Mouse (Mus musculus) left cerebral cortex, postnatal 36 days (tissue): ENCODE results near the gene Ptpru. TPM values are rescaled to one million over a fixed set of nuclear protein-coding genes. Genes with fewer than 3 reads are reported as not detected.
"Not testable (repeated sequence)": the region's sequence is repeated elsewhere in the genome, so short reads cannot be mapped to it uniquely, and the experiment has no call there.

Experiments used
- DNase-seq, 2 experiments: peaks; one replicate each; pipeline ENCODE4 v3.0.0; 2021 to 2022; ENCODE audit warnings: low spot score in 2 of 2, mixed read lengths in 1 of 2
- intact Hi-C: fragments of 180-260 bp; cut with DNase I; formaldehyde crosslinking; loops from one replicate; pipeline ENCODE4 v1.15.1; 2025
- total RNA-seq, 2 experiments: library from RNA; stranded (reverse); gene quantifications; 2 replicates each; pipeline ENCODE4 v1.2.3; 2021

Gene Ptpru
- total RNA-seq, 2 experiments from 2014 or later = 44.6 to 57.4 TPM

DNA sequence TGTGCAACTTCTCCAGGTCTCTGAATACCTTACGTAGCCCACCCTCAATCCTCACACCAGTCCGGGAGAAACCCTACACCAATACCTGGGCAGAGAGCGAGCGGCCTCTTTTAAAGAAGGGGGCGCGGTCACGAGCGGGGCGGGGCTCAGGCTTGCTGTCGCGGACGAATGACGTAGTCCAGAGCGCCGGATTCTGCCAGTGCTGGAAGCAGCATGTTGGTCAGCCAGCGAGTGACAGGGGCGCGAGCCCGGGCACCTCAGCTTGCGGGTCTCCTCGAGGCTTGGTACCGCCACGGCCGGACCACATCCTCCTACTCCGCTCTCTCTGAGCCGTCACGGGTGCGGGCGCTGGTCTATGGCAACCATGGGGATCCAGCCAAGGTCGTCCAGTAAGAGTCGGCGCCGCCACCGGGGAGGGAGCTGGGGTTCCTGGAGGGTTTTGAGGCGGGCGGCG lies 5.2 kb upstream of the Ptpru start, which contains the start of gene Mecr:
TSS of gene Mecr (plus strand) at position 181 of the 454 bp plus-strand sequence.
- intact Hi-C loops = loop anchor here (10.0 kb wide), 1 partner anchor 949 kb away; no protein-coding TSS in a partner anchor
- peak; percentile 92 to 94 for DNase-seq

DNA sequence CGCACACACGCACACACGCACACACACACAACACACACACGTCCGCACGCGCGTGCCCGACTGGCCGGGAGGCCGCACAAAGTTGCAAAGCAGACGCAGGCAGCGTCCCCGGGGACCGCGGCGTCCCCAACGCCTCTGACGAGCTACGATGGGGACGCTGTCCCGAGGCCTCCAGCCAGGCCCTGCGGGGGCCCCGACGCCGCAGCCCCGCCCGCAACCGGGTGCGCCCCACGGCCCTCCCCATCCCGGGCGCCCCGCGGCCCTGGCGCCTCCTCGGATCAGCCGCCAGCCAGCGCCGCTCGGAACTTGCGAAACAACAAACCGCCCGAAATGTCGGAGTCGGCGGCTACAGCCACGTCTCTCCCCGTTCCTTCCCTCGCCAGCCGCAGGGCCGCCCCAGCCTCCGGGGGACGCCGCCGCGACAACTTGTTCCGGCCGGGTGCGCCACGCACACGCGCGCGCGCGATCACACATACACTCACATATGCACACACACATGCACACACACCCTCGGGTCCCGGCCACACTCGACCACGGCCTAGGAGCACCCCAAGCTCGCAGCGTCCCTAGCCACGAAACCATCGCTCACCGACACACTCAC lies 1.1 kb downstream of the Ptpru start:
- DNase-seq = peak; percentile 25 to 47
- intact Hi-C loops = loop anchor here (5.0 to 10.0 kb wide), 5 partner anchors 55 to 585 kb away; no protein-coding TSS in a partner anchor

DNA sequence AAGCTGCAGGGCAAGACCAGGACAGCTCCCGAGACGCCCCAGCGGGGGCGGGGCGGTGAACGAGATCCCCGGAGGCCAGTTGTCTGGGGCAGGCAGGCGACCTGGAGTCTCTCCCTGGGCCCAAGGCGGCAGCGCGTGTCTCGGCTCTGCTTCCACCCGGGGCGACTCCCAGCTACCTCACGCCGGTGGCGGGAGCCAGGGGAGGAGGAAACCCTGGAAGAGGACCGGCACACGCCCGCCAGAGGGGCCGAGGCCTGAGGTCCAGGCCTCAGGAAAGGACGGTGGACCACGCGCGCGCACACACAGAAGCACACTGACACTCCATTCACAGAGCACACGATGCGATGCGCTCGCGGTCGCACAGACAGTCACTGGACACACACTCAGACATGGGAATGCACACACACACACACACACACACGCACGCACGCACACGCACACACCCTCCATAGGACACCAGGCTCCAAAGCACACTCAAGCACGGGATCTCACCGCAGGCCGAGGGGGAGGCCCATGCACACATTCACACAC lies 1.7 kb downstream of the Ptpru start:
- DNase-seq = peak in 1 of 2 experiments; percentile 25
- intact Hi-C loops = loop anchor here (5.0 to 10.0 kb wide), 5 partner anchors 54 to 584 kb away; no protein-coding TSS in a partner anchor

DNA sequence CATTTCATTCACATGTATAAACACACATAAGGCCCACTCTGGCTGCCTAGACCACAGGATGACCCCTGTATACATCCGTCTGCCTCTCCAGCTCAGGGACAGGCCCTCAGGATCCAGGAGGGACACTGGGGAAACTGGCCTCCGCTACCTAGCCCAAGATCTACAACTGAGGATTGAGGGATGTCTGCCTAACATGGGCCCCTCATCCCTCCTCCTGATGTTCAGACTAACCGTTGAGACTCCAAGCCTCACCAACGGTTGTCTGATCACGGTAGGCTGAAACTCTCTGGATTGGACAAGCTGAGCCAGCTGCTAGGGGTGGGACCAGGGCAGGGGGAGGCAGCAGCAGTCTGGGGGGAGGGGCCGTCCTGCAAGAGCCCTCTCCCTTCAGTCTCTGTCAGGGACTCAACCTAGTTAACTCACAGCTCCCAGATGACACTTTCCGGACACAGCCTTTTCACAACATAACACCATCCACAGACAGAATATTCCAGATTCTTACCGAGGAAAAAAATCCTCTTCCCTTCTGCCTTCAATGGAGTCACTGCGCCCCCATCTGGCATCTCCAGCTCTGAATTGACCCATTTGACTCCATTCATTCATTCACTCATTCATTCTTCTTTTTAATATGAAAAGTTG lies 4.0 kb downstream of the Ptpru start:
- intact Hi-C loops = loop anchor here (10.0 kb wide), 1 partner anchor 349 kb away; no protein-coding TSS in a partner anchor
- no peak for DNase-seq

GRCm38 (mm10) chr4:131832759-131833407 lies 5.2 kb downstream of the Ptpru start:
- intact Hi-C loops = loop anchor here (10.0 kb wide), 1 partner anchor 348 kb away; no protein-coding TSS in a partner anchor
- no peak for DNase-seq

DNA sequence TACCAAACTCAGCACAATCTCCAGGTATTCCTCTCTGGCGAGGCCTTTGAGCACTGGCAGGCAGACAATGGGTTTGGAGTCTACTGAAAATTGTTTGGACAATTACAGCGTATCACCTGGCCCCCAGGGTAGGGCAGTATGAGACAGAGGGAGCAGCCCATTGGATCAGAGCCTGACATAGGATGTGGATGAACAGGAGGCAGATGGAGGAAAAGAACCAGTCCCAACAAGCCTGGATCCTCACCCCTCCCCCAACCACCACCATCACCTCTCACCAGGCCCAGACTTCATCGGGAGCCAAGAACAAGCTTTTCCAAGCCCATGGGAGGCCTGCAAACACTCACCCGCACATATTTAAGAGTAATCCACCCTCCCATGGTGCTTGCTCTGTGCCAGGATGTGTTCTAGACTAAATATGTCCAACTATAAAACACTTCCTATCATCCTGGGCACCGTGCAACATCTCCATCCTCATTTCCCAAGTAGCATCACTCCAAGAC lies 6.5 kb downstream of the Ptpru start:
- intact Hi-C loops = loop anchor here (10.0 kb wide), 1 partner anchor 347 kb away; no protein-coding TSS in a partner anchor
- no peak for DNase-seq

GRCm38 (mm10) chr4:131829123-131829522 lies 9.0 kb downstream of the Ptpru start:
- intact Hi-C loops = loop anchor here (10.0 kb wide), 1 partner anchor 314 kb away; no protein-coding TSS in a partner anchor
- no peak for DNase-seq

DNA sequence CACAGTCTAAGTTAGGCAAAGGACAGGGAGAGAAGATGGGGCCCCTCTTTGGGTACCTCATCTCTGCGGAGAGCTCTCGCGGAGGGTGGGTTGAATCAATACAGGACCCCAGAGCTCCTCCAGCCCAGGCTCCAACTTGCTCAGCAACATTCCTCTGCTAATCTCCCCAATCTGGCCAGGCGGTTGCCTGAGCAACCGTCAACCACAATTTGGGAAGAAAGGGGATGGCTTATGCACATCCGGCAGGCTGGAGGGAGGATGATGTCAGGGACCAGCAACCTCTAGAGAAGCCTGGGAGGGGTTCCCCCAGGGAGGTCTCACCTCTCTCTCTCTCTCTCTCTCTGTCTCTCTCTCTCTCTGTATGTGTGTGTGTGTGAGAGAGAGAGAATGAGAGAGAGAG lies 11.2 kb downstream of the Ptpru start:
- no peak for DNase-seq
- intact Hi-C loops = loop anchor here (10.0 kb wide), 1 partner anchor 312 kb away; no protein-coding TSS in a partner anchor

- DNase-seq = no peak
- intact Hi-C loops = loop anchor here (10.0 kb wide), 1 partner anchor 311 kb away; no protein-coding TSS in a partner anchor
These were observed 12.3 kb downstream of the Ptpru start for GRCm38 (mm10) chr4:131825830-131826229.

- intact Hi-C loops = loop anchor here (10.0 kb wide), 1 partner anchor 310 kb away; no protein-coding TSS in a partner anchor
- DNase-seq = no peak
These were observed 13.1 kb downstream of the Ptpru start for GRCm38 (mm10) chr4:131824939-131825338.

DNA sequence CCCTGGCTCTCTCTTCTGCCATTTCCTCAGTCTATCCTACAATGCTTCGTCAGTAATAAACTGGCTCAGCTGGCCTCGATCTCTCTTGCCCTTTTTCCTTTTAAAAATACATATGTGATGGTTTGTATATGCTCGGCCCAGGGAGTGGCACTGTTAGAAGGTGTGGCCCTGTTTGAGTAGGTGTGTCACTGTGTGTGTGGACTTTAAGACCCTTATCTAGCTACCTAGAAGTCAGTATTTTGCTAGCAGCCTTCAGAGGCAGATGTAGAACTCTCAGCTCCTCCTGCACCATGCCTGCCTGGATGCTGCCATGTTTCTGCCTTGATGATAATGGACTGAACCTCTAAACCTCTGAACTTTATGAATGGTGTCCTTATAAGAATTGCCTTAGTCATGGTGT lies 15.5 kb downstream of the Ptpru start:
- no peak for DNase-seq
- intact Hi-C loops = loop anchor here (10.0 kb wide), 1 partner anchor 308 kb away; no protein-coding TSS in a partner anchor

GRCm38 (mm10) chr4:131821161-131821731 lies 16.8 kb downstream of the Ptpru start:
- DNase-seq = peak; percentile 46 to 73
- intact Hi-C loops = loop anchor here (10.0 kb wide), 1 partner anchor 306 kb away; no protein-coding TSS in a partner anchor

GRCm38 (mm10) chr4:131818926-131819325 lies 19.2 kb downstream of the Ptpru start:
- intact Hi-C loops = no loop called here
- DNase-seq = no peak

- intact Hi-C loops = no loop called here
These were observed 22.3 kb downstream of the Ptpru start for GRCm38 (mm10) chr4:131815774-131816173.

DNA sequence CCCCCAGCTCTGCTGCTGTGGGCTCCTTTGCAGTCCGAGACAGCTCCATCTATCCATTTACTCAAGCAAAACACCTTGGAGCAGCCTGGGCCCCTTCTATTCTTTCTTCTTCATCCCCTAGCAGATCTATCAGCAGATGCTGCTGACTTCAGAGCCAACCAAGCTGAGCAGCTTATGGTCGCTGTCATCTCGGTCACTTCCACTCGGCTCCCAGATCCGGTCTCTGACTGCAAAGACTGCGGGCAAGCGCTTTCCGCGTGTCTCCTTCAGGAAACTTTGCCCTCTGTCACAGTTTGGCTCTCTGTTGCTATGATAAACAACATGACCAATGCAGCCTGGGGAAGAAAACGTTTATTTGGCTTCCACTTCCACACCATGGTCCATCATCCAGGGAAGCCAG lies 23.2 kb downstream of the Ptpru start:
- no peak for DNase-seq
- intact Hi-C loops = no loop called here

More at GRCm38 (mm10) chr4:131815774-131816173, 22.3 kb downstream of the Ptpru start:
- DNase-seq = no peak

DNA sequence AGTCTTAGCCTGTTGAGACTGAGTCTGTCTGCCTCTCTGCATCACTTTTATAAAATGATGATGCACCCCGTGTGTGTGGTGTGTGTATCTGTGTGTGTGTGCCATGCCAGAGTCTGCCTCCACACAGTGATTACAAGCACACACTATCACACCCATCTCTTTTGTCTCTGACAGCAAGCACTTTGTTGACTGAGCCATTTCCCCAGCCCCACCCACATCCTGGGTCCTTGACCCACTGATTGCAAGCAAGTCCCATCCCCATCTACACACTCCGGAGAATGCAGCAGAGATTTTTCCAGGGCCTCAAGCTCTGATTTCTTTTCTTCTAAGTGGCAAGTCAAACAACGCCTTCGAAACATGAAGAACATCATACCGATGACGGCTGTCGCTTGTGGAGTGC lies 24.3 kb downstream of the Ptpru start:
- no peak for DNase-seq
- intact Hi-C loops = no loop called here

- intact Hi-C loops = no loop called here
- DNase-seq = no peak
These were observed 25.6 kb downstream of the Ptpru start for GRCm38 (mm10) chr4:131812458-131812857.

DNA sequence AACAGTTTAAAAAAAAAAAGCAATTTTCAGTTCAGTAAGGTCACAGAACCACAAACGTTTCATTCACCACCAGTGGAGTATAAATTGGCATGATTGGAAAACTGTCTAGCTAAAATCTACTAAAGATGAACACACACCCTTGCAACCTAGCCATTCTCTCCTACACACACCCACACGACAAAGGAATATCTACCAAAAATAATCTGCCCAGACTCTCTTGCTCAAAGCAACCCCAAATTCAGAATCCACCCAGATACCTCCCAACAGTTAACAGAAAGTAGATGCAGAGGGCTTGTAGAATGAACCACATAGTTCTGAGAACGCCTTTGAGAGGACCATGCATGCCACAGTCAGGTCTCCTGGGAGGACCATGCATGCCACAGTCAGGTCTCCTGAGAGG lies 32.8 kb downstream of the Ptpru start:
- intact Hi-C loops = no loop called here
- no peak for DNase-seq

DNA sequence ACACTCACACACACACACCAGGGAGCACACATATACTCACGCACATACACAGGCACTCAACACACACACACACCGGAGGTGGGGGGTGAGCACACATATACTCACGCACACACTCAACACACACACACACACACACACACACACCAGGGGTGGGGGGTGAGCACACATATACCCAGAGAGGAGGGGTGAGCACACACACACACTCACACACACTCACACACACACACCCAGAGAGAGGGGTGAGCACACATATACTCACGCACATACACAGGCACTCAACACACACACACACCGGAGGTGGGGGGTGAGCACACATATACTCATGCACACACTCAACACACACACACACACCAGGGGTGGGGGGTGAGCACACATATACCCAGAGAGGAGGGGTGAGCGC lies 33.4 kb downstream of the Ptpru start:
- DNase-seq, intact Hi-C loops: not testable (repeated sequence)
